Mouse (Mus musculus) liver (tissue): Measurements from ENCODE around the gene Mafb.

ENCODE experiments used
- DNase-seq: peaks from one replicate; pipeline ENCODE4 v3.0.0-alpha.2; 2020; ENCODE audit warnings: mixed read lengths

Gene Mafb

DNA sequence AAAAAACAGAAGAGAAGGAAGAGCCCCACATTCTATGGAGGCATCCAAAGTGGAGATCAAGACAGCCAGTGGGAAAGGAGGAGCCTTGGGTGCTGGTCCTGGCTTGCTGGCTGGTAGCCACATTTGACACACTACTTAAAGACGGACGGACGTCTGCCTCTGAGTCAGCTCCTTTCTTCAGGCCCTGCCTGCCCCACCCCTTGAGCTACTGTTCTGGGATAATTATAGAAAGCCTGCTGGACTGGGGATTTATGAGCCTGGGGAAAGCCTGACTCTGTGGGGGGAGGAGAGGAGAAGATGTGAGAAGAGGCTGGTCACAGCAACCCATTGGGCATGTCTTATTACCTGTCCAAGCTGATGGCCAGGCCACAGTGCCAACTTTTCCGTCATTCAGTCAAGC, 45.0 kb downstream of the Mafb start:
- DNase-seq: no peak

DNA sequence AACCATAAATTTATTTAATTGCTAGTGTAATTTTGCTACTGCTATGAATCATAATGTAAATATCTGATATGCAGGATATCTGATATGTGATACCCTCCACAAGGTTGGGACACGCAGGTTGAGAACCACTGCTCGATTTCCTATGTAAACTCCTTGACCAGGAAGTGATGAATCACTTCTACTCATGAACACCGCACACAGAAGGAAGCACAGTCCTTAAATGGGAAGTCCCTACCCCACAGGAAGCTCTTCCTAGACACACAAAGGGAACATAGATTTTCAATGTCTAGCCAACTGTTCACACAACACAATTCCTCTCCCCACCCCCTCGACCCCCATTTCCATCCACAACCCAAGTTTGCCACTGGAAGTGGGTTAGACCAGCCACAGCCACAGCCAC, 48.6 kb downstream of the Mafb start:
- DNase-seq: no peak
